In genomic region chr2:173120117-173120516, GRCm38 (mm10) we compare ENCODE assay signal across 6 mouse cellular contexts. TPM values are rescaled to one million over a fixed set of nuclear protein-coding genes. Genes with fewer than 3 reads are reported as not detected.
"Had no signal": no experiment of that assay in that cellular context is flagged by ENCODE, and none has a peak within 500 bp of the region (broad histone marks: within the 10 kb centered on the region; RNA-seq: fewer than 3 reads in every experiment).

No protein-coding gene starts in this region.

RNA-seq across cellular contexts. Expression of gene Ctcfl, which starts 0.8 kb away (rescaled TPM):
- total RNA-seq: layer of hippocampus, adult 2 months; layer of hippocampus, postnatal 10 days; midbrain, postnatal 0 days had no signal
- polyA plus RNA-seq: macrophage; midbrain, postnatal 0 days had no signal

RNA-seq across cellular contexts. Expression of gene Pck1, which starts 32.7 kb away (rescaled TPM):
- total RNA-seq: layer of hippocampus, adult 2 months; layer of hippocampus, postnatal 10 days; left cerebral cortex, postnatal 36 days; midbrain, postnatal 0 days had no signal
- polyA plus RNA-seq: macrophage; midbrain, embryonic 13.5 days had no signal
